In the genomic region with DNA sequence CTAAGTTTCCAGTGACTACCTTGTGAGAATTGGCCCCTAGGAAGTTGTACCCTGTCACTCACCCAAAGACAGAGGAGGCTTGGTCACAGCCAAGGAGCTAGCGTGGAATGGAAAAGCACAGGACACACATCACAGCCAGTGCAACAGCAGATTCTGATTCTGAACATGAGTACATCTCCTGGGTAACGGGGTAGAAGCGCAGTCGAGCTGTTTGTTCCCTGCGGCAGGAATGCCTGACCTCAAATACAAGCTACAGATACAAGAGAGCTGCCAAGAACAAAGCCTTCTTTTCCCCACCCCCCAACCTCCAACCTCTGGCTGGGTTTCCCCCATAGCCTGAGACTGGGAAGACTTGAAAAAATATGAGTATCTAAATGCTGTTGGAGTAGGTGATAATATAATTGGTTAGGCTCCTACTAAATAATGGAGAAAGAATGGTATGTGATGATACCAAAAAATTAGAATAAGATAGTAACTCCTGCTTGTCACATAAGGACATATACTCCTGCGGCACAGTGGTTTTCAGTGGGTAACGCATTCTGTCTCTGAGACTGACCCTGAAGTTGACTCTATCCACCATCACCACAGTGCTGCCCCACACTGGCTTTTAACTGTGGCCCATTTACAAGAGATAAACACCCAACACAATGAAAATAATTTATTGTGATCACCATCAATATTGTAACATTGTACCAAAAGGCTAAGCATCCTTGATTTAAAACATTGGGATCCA, we compare ENCODE assay signal across 12 mouse cellular contexts. TPM values are rescaled to one million over a fixed set of nuclear protein-coding genes. Genes with fewer than 3 reads are reported as not detected.
DNase-seq lines count a peak whose midpoint lies in the region; ATAC-seq lines count a peak whose summit lies in the region.
"Had no signal": no experiment of that assay in that cellular context is flagged by ENCODE, and none has a peak within 500 bp of the region (broad histone marks: within the 10 kb centered on the region; RNA-seq: fewer than 3 reads in every experiment).

No protein-coding gene starts in this region.

- H3K4me1 ChIP-seq in forebrain, embryonic 12.5 days, result no peaks in the 10 kb centered on the region
- no peaks in the 10 kb centered on the region for H3K4me1 ChIP-seq in forebrain, embryonic 15.5 days
- peaks cover 12% of the 10 kb centered on the region for H3K4me1 ChIP-seq in hindbrain, embryonic 10.5 days (replicated peaks)
- H3K4me1 ChIP-seq in midbrain, embryonic 10.5 days, result peaks cover 17% of the 10 kb centered on the region
- H3K4me1 ChIP-seq: liver, embryonic 13.5 days had no signal

- peak; percentile 49 for DNase-seq in Muller cell, postnatal 12 days (ENCODE audit: inconsistent ontology term)
- DNase-seq in hindbrain, embryonic 10.5 days (ENCODE audit: low spot score), result peak; percentile 53
- DNase-seq in midbrain, embryonic 10.5 days (ENCODE audit: low spot score), result peak; percentile 49
- DNase-seq in gastrocnemius, adult 8-10 months (ENCODE audit: low spot score in 2 of 2), result no peak
- DNase-seq in gastrocnemius, postnatal 14 days, result no peak
- DNase-seq in lung, postnatal 14 days, result no peak
- DNase-seq: adrenal gland, adult 8-10 months; B cell, adult 2 months; kidney, postnatal 25 days; liver, embryonic 13.5 days had no signal

- H3K27ac ChIP-seq in forebrain, embryonic 12.5 days, result no peak overlapping the region
- H3K27ac ChIP-seq in forebrain, embryonic 15.5 days (replicated peaks), result no peak overlapping the region
- H3K27ac ChIP-seq in hindbrain, embryonic 10.5 days, result peak overlapping the region; percentile 59
- peak overlapping the region; percentile 52; the same call in 1 of the 2 replicates for H3K27ac ChIP-seq in midbrain, embryonic 10.5 days (replicated peaks)
- H3K27ac ChIP-seq: liver, embryonic 13.5 days had no signal

- WGBS in forebrain, embryonic 12.5 days, result 54% methylated on average over 7 of the region's 7 CpGs
- whole genome bisulfite sequencing in forebrain, embryonic 15.5 days, result 58% methylated on average over 7 of the region's 7 CpGs
- WGBS in hindbrain, embryonic 10.5 days, result 45% methylated on average over 7 of the region's 7 CpGs
- 53% methylated on average over 7 of the region's 7 CpGs for WGBS in midbrain, embryonic 10.5 days

- no peak overlapping the region for H3K4me3 ChIP-seq in forebrain, embryonic 12.5 days (replicated peaks)
- H3K4me3 ChIP-seq in forebrain, embryonic 15.5 days, result no peak overlapping the region
- no peak overlapping the region for H3K4me3 ChIP-seq in hindbrain, embryonic 10.5 days
- no peak overlapping the region for H3K4me3 ChIP-seq in midbrain, embryonic 10.5 days
- H3K4me3 ChIP-seq: liver, embryonic 13.5 days had no signal

- H3K4me2 ChIP-seq in forebrain, embryonic 12.5 days, result no peak overlapping the region
- no peak overlapping the region for H3K4me2 ChIP-seq in forebrain, embryonic 15.5 days (replicated peaks)
- H3K4me2 ChIP-seq: liver, embryonic 13.5 days had no signal

- peak; percentile 53; the same call in 1 of the 2 replicates for ATAC-seq in forebrain, embryonic 12.5 days (ENCODE audit: low FRiP score)
- no peak; the same call in 1 of the 2 replicates for ATAC-seq in forebrain, embryonic 15.5 days (replicated peaks)

- no peak overlapping the region for H3K9ac ChIP-seq in forebrain, embryonic 12.5 days
- H3K9ac ChIP-seq in forebrain, embryonic 15.5 days (replicated peaks), result no peak overlapping the region
- H3K9ac ChIP-seq: liver, embryonic 13.5 days had no signal

- H3K9me3 ChIP-seq in forebrain, embryonic 12.5 days, result no peaks in the 10 kb centered on the region
- no peaks in the 10 kb centered on the region for H3K9me3 ChIP-seq in forebrain, embryonic 15.5 days
- H3K9me3 ChIP-seq in hindbrain, embryonic 10.5 days, result no peaks in the 10 kb centered on the region
- no peaks in the 10 kb centered on the region for H3K9me3 ChIP-seq in midbrain, embryonic 10.5 days (replicated peaks)
- H3K9me3 ChIP-seq: liver, embryonic 13.5 days had no signal

- H3K36me3 ChIP-seq in forebrain, embryonic 12.5 days (replicated peaks), result no peaks in the 10 kb centered on the region
- H3K36me3 ChIP-seq in forebrain, embryonic 15.5 days, result no peaks in the 10 kb centered on the region
- no peaks in the 10 kb centered on the region for H3K36me3 ChIP-seq in hindbrain, embryonic 10.5 days
- H3K36me3 ChIP-seq in midbrain, embryonic 10.5 days, result no peaks in the 10 kb centered on the region
- H3K36me3 ChIP-seq: liver, embryonic 13.5 days had no signal

- intact Hi-C loops in gastrocnemius, postnatal 14 days (cut with DNase I; ENCODE audit: low total_unique reads), result no loop called here

- no peaks in the 10 kb centered on the region for H3K27me3 ChIP-seq in forebrain, embryonic 12.5 days
- no peaks in the 10 kb centered on the region for H3K27me3 ChIP-seq in forebrain, embryonic 15.5 days
- H3K27me3 ChIP-seq in hindbrain, embryonic 10.5 days (ENCODE audit: insufficient read depth, poor library complexity, severe bottlenecking), result no peaks in the 10 kb centered on the region
- no peaks in the 10 kb centered on the region for H3K27me3 ChIP-seq in midbrain, embryonic 10.5 days (ENCODE audit: low read depth, poor library complexity, severe bottlenecking)
- H3K27me3 ChIP-seq: liver, embryonic 13.5 days had no signal

RNA-seq across cellular contexts. Expression of a gene that starts 9.7 kb away (rescaled TPM):
- 32.0 and 34.9 TPM in 2 replicates for polyA plus RNA-seq in forebrain, embryonic 12.5 days (2016; fragmentation: Nextera tagmentation; extraction: Ambion mirVana)
- polyA plus RNA-seq in forebrain, embryonic 15.5 days (2015; fragmentation: Nextera tagmentation; extraction: Ambion mirVana), result 19.6 and 23.1 TPM in 2 replicates
- polyA plus RNA-seq in hindbrain, embryonic 10.5 days (2016; fragmentation: Nextera tagmentation; extraction: Ambion mirVana), result 26.8 and 31.0 TPM in 2 replicates
- polyA plus RNA-seq in midbrain, embryonic 10.5 days (2016; fragmentation: Nextera tagmentation; extraction: Ambion mirVana), result 31.8 and 36.1 TPM in 2 replicates
- total RNA-seq in gastrocnemius, adult 8-10 months (2022), result 10 to 100 TPM; 30.8 to 41.8 (median 37.9) TPM
- 10 to 100 TPM; 21.1 to 25.0 TPM for total RNA-seq in gastrocnemius, postnatal 14 days (2021)

Comparison
In these comparisons a context has a peak if more than half of its experiments do, and no peak if none do; other contexts are left out.
1. H3K27ac ChIP-seq: peak in hindbrain, embryonic 10.5 days (single experiment) and midbrain, embryonic 10.5 days (single experiment); none in forebrain, embryonic 12.5 days (single experiment) and forebrain, embryonic 15.5 days (single experiment).
2. DNase-seq: peak in Muller cell, postnatal 12 days (single experiment), hindbrain, embryonic 10.5 days (single experiment) and midbrain, embryonic 10.5 days (single experiment); none in gastrocnemius, adult 8-10 months (0 of 2), gastrocnemius, postnatal 14 days (single experiment) and lung, postnatal 14 days (single experiment).